Mouse (Mus musculus) stomach, postnatal 0 days (tissue): ENCODE measurements at regions not wholly inside any gene's neighbourhood (a gene's known extent, or its start where the extent isn't known, plus 50 kb on each side); places are given as distances from the start of the nearest gene placed in this dataset.

ENCODE experiments used
- CTCF ChIP-seq: IDR thresholded peaks from 2 replicates; pipeline ENCODE4 v1.5.1; 2016; ENCODE audit warnings: antibody characterized with exemption, low read depth, mild to moderate bottlenecking, moderate library complexity
- EP300 ChIP-seq: optimal IDR thresholded peaks from 2 replicates; pipeline ENCODE3; 2016; ENCODE audit warnings: antibody characterized with exemption

- TF ChIP-seq CTCF = no peak
- TF ChIP-seq EP300 = no peak
Measured at GRCm38 (mm10) chr8:115929472-115930210, 222.0 kb upstream of the Maf start.
